Mouse (Mus musculus) cerebellum, adult 11-12 months (tissue): ENCODE measurements at regions not wholly inside any gene's neighbourhood (a gene's known extent, or its start where the extent isn't known, plus 50 kb on each side); places are given as distances from the start of the nearest gene placed in this dataset.

Experiments used
- DNase-seq: peaks from one replicate; pipeline ENCODE4 v3.0.0; 2022

- no peak for DNase-seq
Measured at GRCm38 (mm10) chr10:60936659-60937516, 105.5 kb upstream of the Unc5b start.

- no peak for DNase-seq
Measured at GRCm38 (mm10) chr10:60934297-60935286, 103.2 kb upstream of the Unc5b start.

- DNase-seq: no peak
Measured at GRCm38 (mm10) chr10:60933891-60934290, 102.5 kb upstream of the Unc5b start.

- no peak for DNase-seq
Measured at GRCm38 (mm10) chr10:60932855-60933254, 101.5 kb upstream of the Unc5b start.

GRCm38 (mm10) chr10:60931891-60932378 is 100.6 kb upstream of the Unc5b start:
- no peak for DNase-seq

- DNase-seq: no peak
Measured at GRCm38 (mm10) chr10:60928646-60929045, 97.3 kb upstream of the Unc5b start.

- DNase-seq: no peak
Measured at GRCm38 (mm10) chr10:60928164-60928563, 96.8 kb upstream of the Unc5b start.

GRCm38 (mm10) chr10:60926632-60927031 is 95.3 kb upstream of the Unc5b start:
- no peak for DNase-seq

GRCm38 (mm10) chr10:60925644-60926043 is 94.3 kb upstream of the Unc5b start:
- no peak for DNase-seq

GRCm38 (mm10) chr10:60925198-60925597 is 93.8 kb upstream of the Unc5b start:
- no peak for DNase-seq

- DNase-seq: no peak
Measured at GRCm38 (mm10) chr10:60923806-60924205, 92.4 kb upstream of the Unc5b start.

GRCm38 (mm10) chr10:60920621-60921020 is 89.2 kb upstream of the Unc5b start:
- no peak for DNase-seq

GRCm38 (mm10) chr10:60918020-60918419 is 86.6 kb upstream of the Unc5b start:
- DNase-seq: no peak

GRCm38 (mm10) chr10:60914391-60914790 is 83.0 kb upstream of the Unc5b start:
- no peak for DNase-seq

- no peak for DNase-seq
Measured at GRCm38 (mm10) chr10:60913456-60913900, 82.1 kb upstream of the Unc5b start.

GRCm38 (mm10) chr10:60904351-60904750 is 73.0 kb upstream of the Unc5b start:
- no peak for DNase-seq

- no peak for DNase-seq
Measured at GRCm38 (mm10) chr10:60900992-60901391, 69.6 kb upstream of the Unc5b start.

GRCm38 (mm10) chr10:60893810-60894147 is 62.4 kb upstream of the Unc5b start:
- no peak for DNase-seq

- no peak for DNase-seq
Measured at GRCm38 (mm10) chr10:60893130-60893809, 61.9 kb upstream of the Unc5b start.

GRCm38 (mm10) chr10:60892730-60893129 is 61.3 kb upstream of the Unc5b start:
- DNase-seq: no peak

- no peak for DNase-seq
Measured at GRCm38 (mm10) chr10:60891476-60892170, 60.2 kb upstream of the Unc5b start.

GRCm38 (mm10) chr10:60889792-60890191 is 58.4 kb upstream of the Unc5b start:
- no peak for DNase-seq
